Mouse (Mus musculus): Measurements from ENCODE around the gene Ifnlr1.

- TF ChIP-seq ZNF384 (IDR thresholded peaks at IDR 0.05; ENCODE audit: low read depth, low read length) (no peak), ZC3H11A (IDR thresholded peaks at IDR 0.05; ENCODE audit: borderline replicate concordance, low read depth, low read length) (no peak), HCFC1 (IDR thresholded peaks at IDR 0.05; ENCODE audit: borderline replicate concordance, insufficient read depth, low read length) (no peak), MAFK (IDR thresholded peaks at IDR 0.05; ENCODE audit: insufficient read depth, low read depth, low read length) (no peak), CHD2 (IDR thresholded peaks at IDR 0.05; ENCODE audit: low read depth, low read length) (no peak)
Observed at GRCm38 (mm10) chr4:135739148-135739547, 53.1 kb downstream of the Ifnlr1 start.
